Mouse (Mus musculus) olfactory bulb, adult 2 months (tissue): ENCODE measurements around the gene Insm1. TPM values are rescaled to one million over a fixed set of nuclear protein-coding genes. Genes with fewer than 3 reads are reported as not detected.

ENCODE experiments used
- H3K27ac ChIP-seq: fragments of 200-500 bp; 2 replicates; pipeline ENCODE4 v1.5.1; 2012; ENCODE audit warnings: low read depth, low read length; ENCODE audit not compliant: insufficient read depth
- H3K4me1 ChIP-seq: fragments of 200-500 bp; 2 replicates; pipeline ENCODE4 v1.6.1; 2012; ENCODE audit warnings: low read length; ENCODE audit not compliant: control insufficient read depth, insufficient read depth
- H3K4me3 ChIP-seq: fragments of 200-500 bp; 2 replicates; pipeline ENCODE4 v1.5.1; 2012; ENCODE audit warnings: mild to moderate bottlenecking, low read depth, low read length, moderate library complexity; ENCODE audit not compliant: insufficient read depth
- CTCF ChIP-seq: fragments of 200-500 bp; IDR thresholded peaks from 2 replicates; pipeline ENCODE4 v1.5.1; 2012; ENCODE audit warnings: low read depth, mild to moderate bottlenecking, low read length, moderate library complexity; ENCODE audit not compliant: insufficient read depth
- POLR2A ChIP-seq: fragments of 200-500 bp; IDR thresholded peaks from 2 replicates; pipeline ENCODE4 v1.6.1; 2012; ENCODE audit warnings: mild to moderate bottlenecking, low read depth, low read length, moderate library complexity; ENCODE audit not compliant: insufficient read depth
- WGBS: fragments of 180-500 bp; shearing (Covaris S2); methylation state at CpG from one replicate; pipeline ENCODE4 v1.1.7; 2018; 5-methylcytosine and 5-hydroxymethylcytosine counted together
- polyA plus RNA-seq: library from polyadenylated mRNA; stranded (reverse); fragments of >200 nt; gene quantifications from 2 replicates; pipeline ENCODE4 v1.2.4, GENCODE M21; 2012; ENCODE audit warnings: low replicate concordance; ENCODE audit not compliant: missing spikeins, insufficient read depth, insufficient read length

Gene Insm1
- polyA plus RNA-seq, 1 experiment, result not detected

- 65% methylated on average over 4 of the region's 4 CpGs for WGBS
- TF ChIP-seq CTCF (no peak), POLR2A (no peak)
- no peak overlapping the region for H3K4me3 ChIP-seq
- no peak overlapping the region for H3K27ac ChIP-seq
- 0 out of 2 replicates have a peak, but pooled peaks cover 2% of the 10 kb centered on the region for H3K4me1 ChIP-seq
Observed at GRCm38 (mm10) chr2:146239196-146239747, 17.6 kb downstream of the Insm1 start.

- Histone ChIP-seq H3K27ac (no peak overlapping the region), H3K4me3 (no peak overlapping the region), H3K4me1 (peaks cover 14% of the 10 kb centered on the region)
- no peak for TF ChIP-seq POLR2A
- 98% methylated on average over 2 of the region's 2 CpGs for WGBS
Observed at GRCm38 (mm10) chr2:146244049-146244448, 22.3 kb downstream of the Insm1 start.

GRCm38 (mm10) chr2:146245401-146245800 lies 23.7 kb downstream of the Insm1 start:
- no peak for TF ChIP-seq CTCF
- no peak for TF ChIP-seq POLR2A
- no peak overlapping the region for H3K27ac ChIP-seq
- no peak overlapping the region for H3K4me3 ChIP-seq
- 79% methylated on average over 7 of the region's 7 CpGs for WGBS
- H3K4me1 ChIP-seq, result peaks cover 12% of the 10 kb centered on the region

- no peak for TF ChIP-seq POLR2A
- no peak for TF ChIP-seq CTCF
- no peak overlapping the region for H3K4me3 ChIP-seq
- H3K27ac ChIP-seq, result peak overlapping the region; percentile 24; the same call in 1 of the 2 replicates
- H3K4me1 ChIP-seq, result peaks cover 15% of the 10 kb centered on the region
- 38% methylated on average over 4 of the region's 4 CpGs for WGBS
Observed at GRCm38 (mm10) chr2:146246409-146247075, 24.8 kb downstream of the Insm1 start.

- Histone ChIP-seq H3K4me3 (no peak overlapping the region), H3K27ac (no peak overlapping the region), H3K4me1 (peaks cover 15% of the 10 kb centered on the region)
- no peak for TF ChIP-seq CTCF
- TF ChIP-seq POLR2A, result no peak
- WGBS, result 76% methylated on average over 6 of the region's 6 CpGs
Observed at GRCm38 (mm10) chr2:146247576-146247975, 25.9 kb downstream of the Insm1 start.

GRCm38 (mm10) chr2:146249033-146249432 lies 27.3 kb downstream of the Insm1 start:
- Histone ChIP-seq H3K4me3 (no peak overlapping the region), H3K4me1 (peaks cover 15% of the 10 kb centered on the region), H3K27ac (no peak overlapping the region)
- WGBS, result 85% methylated on average over 7 of the region's 7 CpGs
- no peak for TF ChIP-seq POLR2A
- no peak for TF ChIP-seq CTCF

- H3K4me1 ChIP-seq, result peaks cover 15% of the 10 kb centered on the region
- WGBS, result 62% methylated on average over 6 of the region's 6 CpGs
- H3K27ac ChIP-seq, result no peak overlapping the region
- H3K4me3 ChIP-seq, result no peak overlapping the region
- TF ChIP-seq CTCF (no peak), POLR2A (no peak)
Observed at GRCm38 (mm10) chr2:146250236-146250904, 28.6 kb downstream of the Insm1 start.

GRCm38 (mm10) chr2:146254387-146254786 lies 32.7 kb downstream of the Insm1 start:
- TF ChIP-seq POLR2A (no peak), CTCF (no peak)
- H3K4me1 ChIP-seq, result peaks cover 7% of the 10 kb centered on the region; the same call in 1 of the 2 replicates
- H3K27ac ChIP-seq, result no peak overlapping the region
- no peak overlapping the region for H3K4me3 ChIP-seq
- WGBS, result 87% methylated on average over 1 of the region's 1 CpGs

- peaks cover 6% of the 10 kb centered on the region; the same call in 1 of the 2 replicates for H3K4me1 ChIP-seq
- H3K27ac ChIP-seq, result no peak overlapping the region
- TF ChIP-seq POLR2A, result no peak
- no peak for TF ChIP-seq CTCF
- H3K4me3 ChIP-seq, result no peak overlapping the region
Observed at GRCm38 (mm10) chr2:146255636-146256035, 33.9 kb downstream of the Insm1 start.
